Mouse (Mus musculus): ENCODE measurements around the gene Zfp266.

GRCm38 (mm10) chr9:20517727-20518126 is 3.5 kb downstream of the Zfp266 start:
- TF ChIP-seq CTCF (IDR thresholded peaks at IDR 0.05; ENCODE audit: borderline replicate concordance, control insufficient read depth, extremely low read depth, insufficient read depth, low read length, poor library complexity) = no peak
- TF ChIP-seq POLR2A (IDR thresholded peaks at IDR 0.05; ENCODE audit: control insufficient read depth, extremely low read depth, insufficient read depth, low read length, poor library complexity) = no peak

Measured in thymus, adult 2 months (tissue).